Mouse (Mus musculus) heart, adult 2 months (tissue): ENCODE measurements around the gene Tulp2. TPM values are rescaled to one million over a fixed set of nuclear protein-coding genes. Genes with fewer than 3 reads are reported as not detected.
"Not testable (repeated sequence)": the region's sequence is repeated elsewhere in the genome, so short reads cannot be mapped to it uniquely, and the experiment has no call there.

Source experiments
- DNase-seq, 2 experiments: peaks; one replicate each; pipeline ENCODE4 v3.0.0; 2021
- H3K27ac ChIP-seq: fragments of 200-600 bp; 2 replicates; pipeline ENCODE4 v1.8.1; 2022
- H3K27me3 ChIP-seq: fragments of 200-500 bp; 2 replicates; pipeline ENCODE4 v1.6.1; 2012; ENCODE audit warnings: mild to moderate bottlenecking, low read length, inconsistent platforms, mixed read lengths; ENCODE audit not compliant: control insufficient read depth, insufficient read depth
- H3K36me3 ChIP-seq: fragments of 200-500 bp; 2 replicates; pipeline ENCODE4 v1.6.1; 2012; ENCODE audit warnings: low read length, inconsistent platforms; ENCODE audit not compliant: control insufficient read depth, insufficient read depth
- H3K4me1 ChIP-seq: fragments of 200-500 bp; 2 replicates; pipeline ENCODE4 v1.6.1; 2011; ENCODE audit warnings: low read length; ENCODE audit not compliant: control insufficient read depth, insufficient read depth
- H3K4me3 ChIP-seq: fragments of 200-600 bp; 2 replicates; pipeline ENCODE4 v1.8.1; 2022
- H3K79me2 ChIP-seq: fragments of 200-500 bp; replicated peaks from 2 replicates; pipeline ENCODE4 v1.6.1; 2012; ENCODE audit warnings: mild to moderate bottlenecking, inconsistent platforms, low read length, moderate library complexity, mixed read lengths; ENCODE audit not compliant: control insufficient read depth, insufficient read depth
- H3K9ac ChIP-seq: fragments of 200-500 bp; 2 replicates; pipeline ENCODE4 v1.6.1; 2012; ENCODE audit warnings: low read depth, mild to moderate bottlenecking, control low read depth, inconsistent platforms, low read length, mixed read lengths
- CTCF ChIP-seq: fragments of 200-600 bp; IDR thresholded peaks from 2 replicates; pipeline ENCODE4 v1.8.1; 2022; ENCODE audit warnings: antibody characterized with exemption, mild to moderate bottlenecking, moderate library complexity
- EP300 ChIP-seq: fragments of 200-500 bp; IDR thresholded peaks from 2 replicates; pipeline ENCODE4 v1.6.1; 2011; ENCODE audit warnings: low read depth, low read length, control low read depth; ENCODE audit not compliant: insufficient read depth
- POLR2A ChIP-seq: fragments of 200-500 bp; IDR thresholded peaks from 2 replicates; pipeline ENCODE4 v1.6.1; 2011; ENCODE audit warnings: mild to moderate bottlenecking, low read depth, low read length, control low read depth; ENCODE audit not compliant: insufficient read depth
- WGBS: fragments of 180-500 bp; shearing (Covaris S2); methylation state at CpG from one replicate; pipeline ENCODE4 v1.1.7; 2018; 5-methylcytosine and 5-hydroxymethylcytosine counted together
- intact Hi-C: fragments of 180-260 bp; cut with DNase I; formaldehyde crosslinking; loops from one replicate; pipeline ENCODE4 v1.15.1; 2025
- polyA plus RNA-seq: library from polyadenylated mRNA; depleted of rRNA; stranded (reverse); fragments of >200 nt; gene quantifications from 2 replicates; pipeline ENCODE4 v1.2.3, GENCODE M21; 2012
- total RNA-seq, 2 experiments: library from RNA; stranded (reverse); gene quantifications; 2 replicates each; pipeline ENCODE4 v1.2.3; 2021

Gene Tulp2
- total and polyA plus RNA-seq, 3 experiments: 0.27 TPM; not detected in 2

- TF ChIP-seq CTCF (no peak), POLR2A (no peak), EP300 (no peak)
- no peak for DNase-seq
- peak overlapping the region; percentile 58 for H3K27ac ChIP-seq
- peak overlapping the region; percentile 30; the same call in 1 of the 2 replicates for H3K9ac ChIP-seq
- H3K4me1 ChIP-seq: peaks cover 13% of the 10 kb centered on the region
- H3K36me3 ChIP-seq: peaks cover 9% of the 10 kb centered on the region
- WGBS: 45% methylated on average over 13 of the region's 13 CpGs
- intact Hi-C loops: loop anchor here (1.0 to 2.0 kb wide), 3 partner anchors 13 to 46 kb away; partner anchors contain the start of gene Nucb1
- no peaks in the 10 kb centered on the region for H3K79me2 ChIP-seq
- H3K4me3 ChIP-seq: peak overlapping the region; percentile 49
- no peaks in the 10 kb centered on the region for H3K27me3 ChIP-seq
Measured at GRCm38 (mm10) chr7:45523678-45524170, 42.0 kb downstream of the Tulp2 start.

GRCm38 (mm10) chr7:45524841-45525621, 43.4 kb downstream of the Tulp2 start:
- peak; percentile 66 to 69 for DNase-seq
- 1% methylated on average over 12 of the region's 12 CpGs for WGBS
- TF ChIP-seq EP300 (0 out of 2 replicates have a peak, but pooled peaks have one; percentile 35), POLR2A (peak; percentile 66), CTCF (no peak)
- Histone ChIP-seq H3K27ac (peak overlapping the region; percentile 99), H3K79me2 (no peaks in the 10 kb centered on the region), H3K9ac (peak overlapping the region; percentile 92), H3K27me3 (no peaks in the 10 kb centered on the region), H3K4me3 (peak overlapping the region; percentile 88), H3K4me1 (peaks cover 13% of the 10 kb centered on the region), H3K36me3 (peaks cover 9% of the 10 kb centered on the region)
- intact Hi-C loops: loop anchor here (2.0 to 5.0 kb wide), 3 partner anchors 14 to 177 kb away; partner anchors contain the start of gene Nucb1

GRCm38 (mm10) chr7:45525809-45526473, 44.3 kb downstream of the Tulp2 start, which contains the start of the genes Ppp1r15a and Plekha4:
Ppp1r15a (minus strand) TSS chr7:45526268.
Plekha4 (plus strand) TSS chr7:45526330.
- intact Hi-C loops: loop anchor here (2.0 to 5.0 kb wide), 3 partner anchors 15 to 176 kb away; partner anchors contain the start of gene Nucb1
- Histone ChIP-seq H3K27me3 (no peaks in the 10 kb centered on the region), H3K79me2 (no peaks in the 10 kb centered on the region), H3K9ac (peak within 1 kb of the TSS; percentile 92), H3K36me3 (peaks cover 9% of the 10 kb centered on the region), H3K4me1 (peaks cover 13% of the 10 kb centered on the region), H3K27ac (peak within 1 kb of the TSS; percentile 99), H3K4me3 (peak within 1 kb of the TSS; percentile 88)
- TF ChIP-seq POLR2A (peak; percentile 99), EP300 (peak; percentile 93), CTCF (no peak)
- WGBS: under 1% methylated on average over 54 of the region's 54 CpGs
- DNase-seq: peak; percentile 96 to 98

- no peak for DNase-seq
- intact Hi-C loops: loop anchor here (5.0 kb wide), 1 partner anchor 176 kb away; no protein-coding TSS in a partner anchor
Measured at GRCm38 (mm10) chr7:45526474-45527120, 44.9 kb downstream of the Tulp2 start.

GRCm38 (mm10) chr7:45527169-45527568, 45.5 kb downstream of the Tulp2 start:
- peaks cover 11% of the 10 kb centered on the region for H3K4me1 ChIP-seq
- not testable (repeated sequence) for H3K4me3 ChIP-seq, H3K9ac ChIP-seq, H3K79me2 ChIP-seq, H3K36me3 ChIP-seq, H3K27me3 ChIP-seq, DNase-seq, H3K27ac ChIP-seq
- intact Hi-C loops: loop anchor here (5.0 kb wide), 1 partner anchor 175 kb away; no protein-coding TSS in a partner anchor
- 85% methylated on average over 6 of the region's 6 CpGs for WGBS

More at GRCm38 (mm10) chr7:45526474-45527120, 44.9 kb downstream of the Tulp2 start:
- Histone ChIP-seq H3K27me3 (no peaks in the 10 kb centered on the region), H3K9ac (peak overlapping the region; percentile 21), H3K79me2 (no peaks in the 10 kb centered on the region), H3K36me3 (peaks cover 9% of the 10 kb centered on the region), H3K27ac (peak overlapping the region; percentile 99), H3K4me3 (peak overlapping the region; percentile 88), H3K4me1 (peaks cover 13% of the 10 kb centered on the region)
- 21% methylated on average over 7 of the region's 7 CpGs for WGBS
- TF ChIP-seq CTCF: peak; percentile 72
- TF ChIP-seq EP300: no peak
